Mouse (Mus musculus): Measurements from ENCODE around the gene Tuba8.

Gene Tuba8

GRCm38 (mm10) chr6:121236386-121236785 lies 25.9 kb downstream of the Tuba8 start:
- no peak for DNase-seq

DNA sequence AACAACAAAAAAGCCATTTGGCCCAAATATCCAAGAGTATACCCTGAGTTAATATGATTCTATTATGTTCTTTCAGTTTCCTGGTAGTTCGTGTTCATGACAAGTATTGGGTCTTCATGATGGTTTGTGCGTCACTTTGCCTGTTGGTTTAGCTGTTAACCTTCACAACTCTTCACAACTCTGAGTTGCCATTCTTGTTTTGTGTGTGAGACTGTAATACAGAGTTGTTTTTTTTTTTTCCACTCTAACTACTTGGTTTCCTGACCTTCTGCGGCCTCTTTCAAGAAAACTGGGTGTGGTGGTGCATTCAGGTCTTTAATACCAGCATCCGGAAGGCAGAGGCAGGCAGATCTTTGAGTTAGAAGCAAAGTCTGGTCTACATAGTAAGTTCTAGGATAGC lies 27.7 kb downstream of the Tuba8 start:
- DNase-seq, result no peak

GRCm38 (mm10) chr6:121241780-121242179 lies 31.3 kb downstream of the Tuba8 start:
- no peak for DNase-seq

GRCm38 (mm10) chr6:121243161-121243560 lies 32.7 kb downstream of the Tuba8 start:
- no peak for DNase-seq

- peak; percentile 90 for DNase-seq
These were observed 34.9 kb downstream of the Tuba8 start, which contains the start of gene Usp18 for GRCm38 (mm10) chr6:121245127-121246036. TSS of gene Usp18 (plus strand) at chr6:121245906.

DNA sequence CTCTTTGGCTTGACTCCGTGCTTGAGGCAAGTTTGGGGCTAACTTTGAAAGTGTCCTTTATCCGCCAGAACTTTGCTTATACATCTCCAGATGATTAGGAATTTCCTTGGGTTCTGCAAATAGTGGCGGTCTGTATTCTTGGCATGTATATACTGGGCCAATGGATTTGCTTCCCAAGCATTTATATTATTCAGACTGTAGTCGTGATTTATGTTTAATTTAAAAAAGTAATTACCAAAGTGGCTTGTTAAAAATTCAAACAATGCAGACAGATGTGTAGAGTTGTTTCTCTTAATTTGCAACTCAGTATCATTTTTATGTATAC lies 35.5 kb downstream of the Tuba8 start:
- DNase-seq, result no peak

DNA sequence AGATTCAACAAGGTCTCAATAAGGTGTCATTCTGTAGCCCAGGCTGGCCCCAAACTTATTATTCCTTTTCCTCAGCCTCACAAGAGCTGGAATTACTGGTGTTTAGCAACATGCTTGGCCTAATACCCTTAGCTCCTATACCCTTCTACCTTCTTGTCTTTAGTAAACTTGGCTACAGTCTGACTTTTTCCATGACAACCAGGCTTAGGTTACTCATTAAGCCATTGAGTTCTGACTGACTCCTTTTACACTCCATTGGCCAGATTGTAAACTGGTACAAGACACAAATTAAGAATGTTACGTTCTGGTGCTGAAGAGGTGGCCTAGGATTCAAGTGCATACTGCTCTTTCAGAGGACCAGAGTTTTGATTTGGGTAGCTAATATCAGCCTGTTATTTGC lies 39.9 kb downstream of the Tuba8 start:
- DNase-seq, result no peak

DNA sequence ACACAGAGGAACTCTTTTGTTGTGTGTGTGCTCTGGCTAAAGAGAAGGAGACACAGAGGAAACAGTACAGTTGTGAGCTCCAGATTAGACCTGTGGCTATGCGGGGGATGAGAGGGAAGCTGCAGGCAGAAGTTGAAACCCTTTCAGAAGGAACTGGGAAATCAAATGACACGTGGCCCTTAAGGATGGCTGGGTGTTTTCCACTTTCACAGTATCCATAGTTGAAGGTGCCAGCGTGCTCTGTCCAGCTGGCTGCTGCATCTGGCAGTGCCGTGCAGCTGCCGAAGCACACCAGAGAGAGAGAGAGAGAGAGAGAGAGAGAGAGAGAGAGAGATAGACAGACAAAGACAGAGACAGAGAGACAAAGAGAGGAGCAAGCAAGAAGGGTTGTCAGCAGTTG lies 40.8 kb downstream of the Tuba8 start:
- no peak for DNase-seq

GRCm38 (mm10) chr6:121260548-121260947 lies 50.1 kb downstream of the Tuba8 start:
- DNase-seq, result peak; percentile 74

- no peak for DNase-seq
These were observed 50.7 kb downstream of the Tuba8 start for GRCm38 (mm10) chr6:121261233-121261632.

- no peak for DNase-seq
These were observed 51.5 kb downstream of the Tuba8 start for GRCm38 (mm10) chr6:121262004-121262403.

- no peak for DNase-seq
These were observed 52.0 kb downstream of the Tuba8 start for GRCm38 (mm10) chr6:121262496-121262895.

- DNase-seq, result no peak
These were observed 59.7 kb downstream of the Tuba8 start for GRCm38 (mm10) chr6:121270156-121270555.

DNA sequence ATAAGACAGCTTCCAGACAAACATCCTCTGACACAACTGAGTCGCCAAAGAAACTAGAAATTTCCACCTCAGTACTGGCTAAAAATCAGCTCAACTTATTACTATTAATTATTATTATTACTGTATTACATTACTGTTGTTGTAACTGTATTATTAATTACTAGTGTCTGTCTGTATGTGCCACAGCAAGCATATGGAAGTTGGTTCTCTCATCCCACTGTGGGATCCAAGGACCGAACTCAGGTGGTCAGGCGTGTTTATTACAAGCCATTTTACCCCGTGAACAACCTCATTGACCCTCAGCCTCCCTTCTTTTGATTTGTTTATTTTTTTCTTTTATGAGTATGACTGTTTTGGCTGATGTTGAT lies 61.2 kb downstream of the Tuba8 start:
- no peak for DNase-seq

DNA sequence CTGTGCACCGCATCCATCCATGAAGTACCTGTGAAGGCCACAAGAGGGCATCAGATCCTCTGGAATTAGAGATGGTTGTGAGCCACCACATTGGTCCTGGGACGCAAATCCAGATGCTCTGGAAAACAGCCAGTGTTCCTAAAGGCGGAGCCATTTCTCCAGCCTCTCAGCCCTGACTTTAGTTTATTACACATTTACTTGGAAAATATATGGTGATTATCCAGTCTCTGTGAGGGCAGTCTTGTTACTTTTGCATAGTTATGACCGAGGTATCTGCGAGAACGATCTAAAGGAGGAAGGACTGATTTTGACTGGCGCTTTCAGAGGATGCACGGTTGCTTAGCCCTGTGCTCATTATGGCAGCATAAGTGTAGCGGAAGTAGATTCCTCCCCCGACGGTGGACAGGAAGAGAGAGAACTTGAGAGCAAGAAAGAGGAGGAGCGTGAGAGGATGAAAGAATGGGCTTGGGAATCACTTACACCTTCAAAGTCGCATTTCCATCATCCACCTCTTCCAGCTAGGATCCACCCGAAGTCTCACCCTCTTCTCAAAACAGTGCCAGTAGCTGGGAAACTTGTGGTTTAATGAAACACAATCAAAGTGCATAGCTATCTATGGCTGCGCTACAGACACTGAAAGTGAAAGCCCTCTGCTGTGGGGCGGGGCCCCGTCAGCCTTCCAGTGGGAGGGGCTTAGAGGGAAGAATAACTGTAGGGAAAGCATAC lies 61.7 kb downstream of the Tuba8 start:
- peak; percentile 90 for DNase-seq

GRCm38 (mm10) chr6:121274356-121274755 lies 63.9 kb downstream of the Tuba8 start:
- peak; percentile 63 for DNase-seq
